Mouse (Mus musculus): ENCODE results near the gene Ilkap.
A peak's percentile ranks its signal among the peaks of the same experiment; 100 is the strongest.

Ilkap gene

DNA sequence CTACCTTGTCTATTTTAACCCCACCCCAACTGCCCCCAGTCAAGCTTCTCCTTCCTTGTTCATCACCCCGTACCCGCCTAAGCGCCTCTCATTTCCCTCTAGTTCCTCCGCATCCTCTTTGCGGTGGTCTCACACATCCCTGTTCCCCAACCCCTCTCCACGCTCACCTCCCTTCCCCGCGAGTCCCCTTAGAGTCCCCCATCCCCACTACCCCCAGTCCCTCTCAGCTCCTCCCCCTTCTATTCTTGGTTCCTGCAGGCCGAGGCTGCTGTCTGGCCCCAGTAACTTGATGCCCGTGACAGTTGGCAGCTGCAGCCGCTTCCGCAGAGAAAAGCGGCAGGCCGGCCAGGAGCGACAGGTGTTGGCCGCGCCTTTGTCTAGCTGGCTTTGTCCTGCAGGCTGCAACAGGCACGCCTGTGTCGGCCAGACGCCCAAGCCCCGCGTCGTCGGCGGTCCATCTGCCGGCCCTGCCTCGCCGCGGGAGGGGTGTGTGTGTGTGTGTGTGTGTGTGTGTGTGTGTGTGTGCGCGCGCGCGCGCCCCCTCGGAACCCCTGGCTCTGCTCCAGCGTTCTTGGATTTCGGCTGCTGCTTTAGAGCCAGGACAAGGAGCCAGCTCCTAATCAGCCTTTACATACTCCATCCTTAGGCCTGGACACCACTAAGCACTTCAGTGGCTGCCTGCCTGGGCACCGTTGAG is 15.4 kb upstream of the Ilkap start, which contains the start of gene Hes6:
TSS of gene Hes6 (minus strand) at position 141 of the 697 bp plus-strand sequence.
- DNase-seq (ENCODE audit: low spot score): no peak

DNA sequence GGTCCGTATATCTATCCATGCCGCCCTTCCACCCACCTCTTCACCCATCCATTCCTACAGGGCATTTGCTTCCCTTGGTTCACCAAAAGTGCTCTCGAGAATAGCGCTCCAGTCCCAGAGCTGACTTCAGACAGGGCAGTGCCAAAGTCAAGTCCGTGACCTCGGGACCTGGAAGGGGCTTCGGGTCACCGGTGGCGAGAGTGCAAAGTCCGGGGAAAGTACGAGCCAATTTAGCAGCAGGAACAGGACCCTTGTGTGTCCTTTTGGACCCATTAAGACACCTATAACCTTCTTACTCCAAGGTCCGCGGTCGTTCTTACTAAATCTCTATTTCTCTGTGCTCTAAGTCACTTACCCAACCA is 14.9 kb upstream of the Ilkap start:
- DNase-seq (ENCODE audit: low spot score): no peak

DNA sequence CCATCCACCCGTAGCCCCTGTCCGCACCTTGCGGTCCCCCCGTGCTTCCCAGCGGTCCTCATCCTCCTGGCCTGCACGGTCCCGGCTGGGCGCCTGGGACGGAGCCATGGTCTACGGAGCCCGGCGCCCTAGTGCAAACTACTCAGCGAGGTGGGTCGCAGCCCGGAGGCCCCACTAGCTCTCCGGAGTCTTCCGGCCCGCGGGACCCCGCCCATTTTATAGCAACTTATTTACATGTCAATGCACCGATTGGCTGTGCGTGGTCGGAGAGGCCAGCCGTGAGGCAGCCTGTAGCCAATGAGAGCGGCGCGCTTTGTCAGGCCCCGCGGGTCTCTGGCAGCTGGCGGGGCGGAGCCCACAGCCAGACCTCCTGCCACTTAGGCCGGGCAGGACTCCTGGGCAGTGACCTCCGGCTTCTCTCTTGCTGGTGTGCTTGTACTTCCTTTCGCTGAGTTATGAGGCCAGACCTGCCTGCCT is 14.5 kb upstream of the Ilkap start:
- peak; percentile 76 for DNase-seq (ENCODE audit: low spot score)

DNA sequence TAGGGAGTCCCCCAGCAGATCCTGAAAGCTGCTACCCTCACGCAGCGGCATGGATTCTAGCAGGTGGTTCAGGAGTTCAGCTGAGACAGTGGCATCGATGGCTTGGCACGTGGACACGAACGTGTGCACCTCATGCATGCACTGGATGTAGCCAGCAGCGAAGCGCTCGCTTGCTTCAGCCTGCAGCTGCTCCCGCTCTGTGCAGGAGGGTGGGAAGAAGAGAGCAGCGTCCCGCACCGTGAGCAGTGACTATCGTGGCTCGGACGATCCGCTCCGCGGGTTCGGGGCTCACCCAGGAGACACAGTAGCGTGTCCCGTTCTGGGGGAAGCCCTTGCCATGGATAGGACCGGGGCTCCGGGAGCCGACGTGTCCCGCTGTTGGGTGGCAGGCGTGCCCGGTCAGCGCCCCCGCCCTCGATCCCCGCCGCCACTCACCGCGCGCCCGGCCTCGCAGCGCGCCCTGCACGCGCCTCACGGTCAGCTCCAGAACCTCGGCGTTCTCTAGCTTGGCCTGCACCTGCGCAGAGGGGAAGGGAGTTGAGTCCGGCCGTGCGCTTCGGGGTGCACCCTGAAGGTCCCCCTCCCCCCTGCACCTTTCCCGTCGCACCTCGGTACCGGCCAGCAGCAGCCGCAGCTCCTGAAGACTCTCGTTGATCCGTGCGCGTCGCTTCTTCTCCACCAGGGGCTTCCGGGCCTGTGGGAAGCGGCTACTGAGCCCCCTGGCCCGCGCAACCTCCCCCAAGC is 13.8 kb upstream of the Ilkap start:
- DNase-seq (ENCODE audit: low spot score): no peak

DNA sequence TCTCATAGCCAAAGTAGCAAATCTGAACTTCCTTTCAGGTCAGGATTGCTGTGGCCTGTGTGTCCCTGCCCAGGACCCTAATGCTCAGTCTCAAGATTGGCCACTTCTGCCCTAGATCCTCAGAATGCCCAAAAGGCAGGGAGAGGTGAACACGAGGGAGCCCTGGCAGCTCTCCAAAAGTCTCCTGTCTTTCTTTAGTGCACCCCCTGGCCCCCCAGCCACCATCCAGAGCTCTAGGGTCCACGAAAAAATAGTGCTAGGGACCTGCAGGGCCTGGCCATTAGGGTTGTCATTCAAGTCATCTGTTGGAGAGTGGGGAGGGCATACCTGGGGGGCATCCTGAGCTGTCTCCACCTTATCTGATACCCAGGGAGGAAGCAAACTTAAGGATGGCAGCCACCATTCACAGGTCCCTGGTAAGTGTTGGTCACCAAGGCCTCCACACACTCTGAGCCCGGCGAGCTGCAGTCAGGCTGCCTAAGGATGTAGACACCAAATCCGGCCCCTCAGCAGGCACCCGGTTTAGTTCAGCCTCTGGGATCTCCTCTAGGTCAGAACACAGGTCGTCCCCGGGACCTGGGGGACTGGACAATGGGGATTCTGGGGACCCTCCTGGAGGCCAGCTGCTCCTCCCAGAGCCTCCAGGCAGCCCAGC is 13.1 kb upstream of the Ilkap start:
- DNase-seq (ENCODE audit: low spot score): no peak

DNA sequence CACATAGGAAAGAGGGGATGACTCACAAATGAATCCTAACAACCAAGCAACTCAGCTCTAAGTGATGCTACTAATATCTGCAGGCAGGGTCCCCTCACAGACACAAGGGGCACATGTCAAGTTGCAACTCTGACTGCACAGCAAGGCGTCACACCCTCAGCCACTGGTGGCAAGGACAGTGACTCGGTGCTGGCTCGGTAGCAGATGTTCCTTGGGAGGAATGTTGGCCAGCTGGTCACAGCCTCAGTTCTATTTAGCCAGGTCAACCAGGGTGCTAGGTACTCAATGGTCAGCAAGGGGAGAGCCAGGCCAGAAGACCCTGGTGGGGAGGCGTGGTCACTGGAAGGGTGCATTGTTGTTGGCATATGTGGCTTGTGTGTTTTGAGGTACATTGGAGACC is 9.2 kb upstream of the Ilkap start:
- no peak for DNase-seq (ENCODE audit: low spot score)

DNA sequence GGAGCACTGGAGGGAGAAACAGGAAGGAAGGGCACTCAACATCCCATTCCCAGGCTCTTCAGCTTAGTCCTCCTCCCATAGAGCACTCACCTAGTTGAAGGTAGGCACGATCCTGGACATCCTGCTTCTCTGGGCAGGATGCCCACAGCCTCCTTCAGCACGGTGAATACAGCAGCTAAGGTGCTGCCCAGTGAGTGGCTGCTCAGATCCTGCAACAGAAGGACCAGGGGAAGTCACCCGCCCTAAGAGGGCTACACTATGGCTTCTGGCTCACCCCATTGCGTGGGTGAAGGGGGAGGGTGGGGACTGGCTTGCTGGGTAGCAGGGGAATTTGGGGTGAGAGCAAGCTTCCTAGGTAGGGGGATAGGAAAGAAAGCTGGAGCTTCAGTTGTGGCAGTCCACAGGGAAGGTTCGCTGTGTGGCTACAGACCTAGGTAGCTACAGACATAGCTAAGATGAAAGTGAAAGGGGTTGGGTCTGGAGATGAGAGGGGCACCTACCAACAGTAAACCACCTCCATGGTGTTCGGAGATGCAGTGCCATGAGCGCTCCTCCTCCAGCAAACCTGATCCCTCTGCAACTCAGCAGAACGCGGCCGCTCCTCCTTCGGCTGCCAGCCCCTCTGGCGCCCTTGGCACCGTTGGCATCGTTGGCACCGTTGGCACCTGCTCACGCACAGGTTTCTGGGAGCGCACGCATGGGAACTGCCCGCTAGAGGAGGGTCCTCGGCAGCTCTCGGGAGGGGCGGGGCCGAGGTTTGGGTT is 7.0 kb upstream of the Ilkap start:
- DNase-seq (ENCODE audit: low spot score): no peak

DNA sequence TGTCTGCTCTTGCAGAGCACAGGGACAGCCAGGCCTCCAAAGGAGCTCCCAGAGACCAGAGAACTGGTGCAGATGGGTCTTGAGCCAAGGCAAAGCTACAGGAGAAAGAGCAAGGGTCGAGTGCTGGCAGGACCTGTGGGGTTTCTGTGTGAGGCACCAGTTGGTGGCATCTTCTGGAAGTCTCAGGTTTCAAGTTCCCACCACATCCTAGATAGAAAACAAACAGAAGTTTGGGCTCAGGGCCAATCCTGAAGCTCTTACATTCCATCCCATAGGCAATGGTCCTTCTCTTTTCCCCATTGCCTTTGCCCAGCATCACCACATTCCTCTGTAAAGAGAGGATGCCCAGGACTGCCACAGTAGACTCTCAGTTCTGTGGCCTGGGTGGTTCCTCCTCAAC is 6.4 kb upstream of the Ilkap start:
- no peak for DNase-seq (ENCODE audit: low spot score)

DNA sequence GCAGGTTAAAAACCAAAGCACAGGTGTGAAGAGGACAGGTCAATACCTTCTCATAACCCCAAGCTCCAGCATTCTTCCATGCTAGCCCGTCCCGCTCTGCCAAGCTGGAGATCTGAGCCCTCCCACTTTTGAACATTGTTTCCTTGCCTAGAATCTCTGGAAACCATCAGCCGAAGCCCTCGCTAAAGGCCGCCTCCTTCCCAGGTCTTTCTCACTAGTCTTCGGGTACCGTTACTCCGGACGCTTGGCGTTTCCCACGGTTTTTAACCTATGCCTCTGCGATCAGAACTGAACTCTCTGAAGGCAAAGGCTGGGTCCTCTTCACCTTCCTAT is 722 bp downstream of the Ilkap start:
- no peak for DNase-seq (ENCODE audit: low spot score)

DNA sequence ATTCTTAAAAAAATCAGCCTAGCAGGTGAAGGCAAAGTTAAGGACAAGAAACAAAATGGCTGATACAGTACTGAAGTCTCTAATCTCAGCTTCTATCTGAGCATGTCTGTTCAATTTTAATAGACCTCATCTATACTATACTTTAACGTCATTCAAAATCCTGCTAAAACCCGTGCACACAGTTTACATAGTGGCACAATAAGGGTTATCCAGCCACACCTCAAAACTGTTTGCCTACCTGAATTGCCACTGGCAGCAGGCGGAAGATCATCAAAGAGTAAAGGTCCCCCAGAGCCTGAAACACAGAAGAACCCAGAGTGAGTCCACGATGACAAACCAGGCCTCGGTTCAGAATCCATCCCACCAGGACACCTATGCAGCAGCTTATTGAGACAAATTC is 8.2 kb downstream of the Ilkap start:
- no peak for DNase-seq (ENCODE audit: low spot score)

DNA sequence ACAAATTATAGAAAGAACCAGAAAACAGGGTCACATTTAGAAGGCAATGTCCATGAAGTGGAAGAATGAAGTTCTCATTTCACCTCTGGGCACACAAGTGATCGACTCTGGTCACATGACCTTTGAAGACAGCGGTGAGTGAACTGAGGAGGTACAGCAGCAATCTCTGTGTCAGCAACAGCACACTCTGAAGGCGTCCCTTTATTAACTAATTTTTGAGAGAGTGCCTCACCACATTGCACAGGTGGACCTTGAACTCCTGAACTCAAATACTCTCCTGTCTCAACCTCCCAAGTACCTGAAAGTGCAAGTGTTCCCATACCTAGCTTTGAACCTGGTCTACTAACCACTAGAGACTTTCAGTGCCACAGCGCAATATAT is 17.5 kb downstream of the Ilkap start:
- no peak for DNase-seq (ENCODE audit: low spot score)

DNA sequence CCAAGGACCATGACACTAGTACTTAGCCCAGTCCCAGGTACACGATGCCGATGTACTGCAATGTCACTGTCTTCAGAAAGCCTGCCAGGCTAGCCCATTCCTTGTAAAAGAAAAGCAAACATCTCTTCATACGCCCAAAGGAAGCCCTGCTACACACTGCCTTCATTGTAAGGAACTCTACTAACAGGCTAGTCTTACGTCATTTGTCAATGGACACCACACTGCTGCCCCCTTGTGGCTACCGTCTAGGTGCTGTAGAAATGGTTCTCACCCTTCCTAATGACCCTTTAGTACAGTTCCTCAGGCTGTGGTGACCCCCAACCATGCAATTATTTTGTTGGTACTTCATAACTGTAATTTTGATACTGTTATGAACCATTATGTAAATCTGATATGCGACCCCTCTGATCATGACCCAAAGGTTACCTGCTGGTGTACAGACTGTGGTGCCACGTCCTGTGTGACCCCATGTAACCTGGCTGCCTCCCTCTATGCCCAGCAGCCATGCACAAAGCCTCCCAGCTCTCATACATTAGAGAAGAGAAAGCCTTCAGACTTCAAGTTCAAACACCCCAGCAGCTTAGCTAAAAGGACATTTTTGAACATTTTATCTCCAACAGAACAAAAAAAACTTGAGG is 18.0 kb downstream of the Ilkap start:
- peak; percentile 55 for DNase-seq (ENCODE audit: low spot score)

DNA sequence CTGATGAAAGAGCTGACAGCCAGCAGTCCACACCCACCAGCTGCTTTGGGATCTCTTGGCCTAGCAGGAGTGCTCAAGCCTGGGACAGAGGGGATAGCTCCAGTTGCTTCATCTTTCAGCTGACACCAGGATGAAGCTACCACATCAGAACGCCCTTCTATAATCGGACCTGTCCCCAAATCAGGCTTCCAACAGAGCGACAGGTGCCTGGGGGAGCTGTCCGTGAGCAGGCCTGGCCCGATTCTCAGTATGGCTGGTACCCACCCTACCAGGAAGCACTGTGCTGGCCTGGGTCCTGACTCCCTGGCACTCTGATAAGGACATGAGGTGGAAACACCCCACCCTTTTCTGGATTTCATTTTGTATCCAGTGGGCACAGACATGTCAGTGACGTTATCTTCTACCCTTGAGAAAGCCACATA is 25.2 kb downstream of the Ilkap start:
- no peak for DNase-seq (ENCODE audit: low spot score)

DNA sequence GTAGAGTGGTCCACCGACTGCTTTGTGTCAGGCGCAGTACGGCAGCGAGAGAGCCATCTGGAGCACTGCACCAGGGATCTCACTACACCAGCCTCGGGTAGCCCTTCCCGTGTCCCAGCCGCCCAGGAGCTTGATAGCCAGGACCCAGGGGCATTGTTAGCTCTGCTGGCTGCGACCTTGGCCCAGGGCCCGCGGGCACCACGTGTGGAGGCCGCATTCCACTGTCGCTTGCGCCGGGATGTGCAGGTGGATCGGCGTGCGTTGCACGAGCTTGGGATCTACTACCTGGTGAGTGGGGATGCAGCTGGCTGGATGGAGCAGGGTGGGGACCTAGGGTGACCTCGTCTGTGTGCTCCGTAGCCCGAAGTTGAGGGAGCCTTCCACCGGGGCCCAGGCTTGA is 28.6 kb downstream of the Ilkap start:
- no peak for DNase-seq (ENCODE audit: low spot score)

DNA sequence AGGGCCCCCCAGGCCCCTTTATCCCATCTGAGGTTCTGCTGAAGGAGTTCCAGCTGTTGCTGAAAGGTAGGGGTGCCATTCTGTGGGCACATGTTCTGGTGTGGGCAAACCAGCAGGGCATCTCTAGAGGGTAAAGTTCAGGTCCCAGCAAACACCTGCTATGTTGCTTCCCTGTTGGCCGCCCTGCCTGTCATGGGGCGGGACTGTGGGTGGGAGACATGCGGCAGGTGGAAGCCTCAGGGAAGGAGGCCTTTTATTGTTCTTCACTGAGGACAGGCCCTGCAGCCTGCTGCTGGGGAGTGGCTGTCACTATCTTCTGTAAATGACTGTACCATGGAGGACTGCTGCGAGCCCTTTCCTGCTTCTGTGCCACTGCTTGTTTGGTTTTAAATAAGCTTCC is 29.2 kb downstream of the Ilkap start:
- DNase-seq (ENCODE audit: low spot score): no peak

DNA sequence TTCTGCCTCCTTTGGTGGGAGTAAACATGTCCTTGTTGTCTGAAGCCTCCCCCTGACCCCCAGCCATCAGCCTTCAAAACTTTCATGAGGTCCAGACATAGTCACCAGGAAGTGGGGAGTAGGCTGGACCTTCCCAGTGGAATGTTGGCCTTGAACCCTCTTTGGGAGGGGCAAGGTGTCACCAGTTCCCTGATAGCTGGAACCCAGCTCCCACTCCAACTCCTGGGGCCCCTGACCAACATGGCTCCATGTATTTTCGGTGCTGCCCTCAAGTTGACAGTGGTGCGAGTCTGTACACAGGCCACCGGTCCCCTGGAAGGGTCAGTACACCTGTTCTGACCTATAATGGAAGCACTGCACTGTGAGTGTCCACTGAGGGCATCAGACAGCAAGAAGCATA is 31.3 kb downstream of the Ilkap start:
- no peak for DNase-seq (ENCODE audit: low spot score)

DNA sequence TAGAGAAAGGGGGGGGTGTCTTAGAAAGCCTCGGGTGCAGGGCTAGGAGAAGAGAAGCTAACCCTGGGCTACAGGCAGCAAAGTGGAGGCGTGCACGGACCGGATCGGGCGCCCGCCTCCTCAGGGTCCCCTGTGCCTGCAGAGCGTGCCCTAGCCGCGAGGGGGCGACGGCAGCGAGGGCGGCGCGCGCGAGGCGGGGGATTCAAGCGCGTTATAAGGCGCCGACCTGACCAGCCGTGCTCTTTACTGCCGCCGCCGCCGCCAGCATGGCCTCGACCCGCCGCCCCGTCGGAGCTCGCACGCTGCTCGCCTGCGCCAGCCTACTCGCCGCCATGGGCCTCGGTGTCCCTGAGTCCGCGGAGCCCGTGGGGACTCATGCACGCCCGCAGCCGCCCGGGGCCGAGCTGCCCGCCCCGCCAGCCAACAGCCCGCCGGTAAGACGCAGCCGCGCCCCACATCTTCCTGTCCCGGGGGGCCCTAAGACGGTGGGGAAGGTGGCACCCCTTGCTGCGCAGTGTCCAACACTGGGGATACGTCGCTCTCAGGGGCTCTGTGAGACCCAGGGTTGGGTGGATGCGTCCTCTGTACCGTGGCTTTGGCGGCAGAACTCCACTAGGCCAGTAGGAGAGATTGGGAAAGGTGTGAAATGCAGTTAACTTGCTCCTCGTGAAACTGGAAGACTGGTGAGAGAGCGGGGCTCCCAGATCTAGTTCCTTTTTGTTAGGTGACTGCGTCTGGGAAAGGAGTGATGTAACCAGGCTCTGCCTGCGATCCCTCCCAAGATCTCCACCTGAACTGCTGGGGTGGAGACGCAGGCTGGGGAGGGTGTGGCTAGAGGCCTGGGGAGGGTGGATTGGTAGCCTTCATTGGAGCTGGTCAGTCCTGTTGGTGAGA is 32.2 kb downstream of the Ilkap start, which contains the start of gene Erfe:
TSS of gene Erfe (plus strand) at position 216 of the 894 bp plus-strand sequence.
- no peak for DNase-seq (ENCODE audit: low spot score)

DNA sequence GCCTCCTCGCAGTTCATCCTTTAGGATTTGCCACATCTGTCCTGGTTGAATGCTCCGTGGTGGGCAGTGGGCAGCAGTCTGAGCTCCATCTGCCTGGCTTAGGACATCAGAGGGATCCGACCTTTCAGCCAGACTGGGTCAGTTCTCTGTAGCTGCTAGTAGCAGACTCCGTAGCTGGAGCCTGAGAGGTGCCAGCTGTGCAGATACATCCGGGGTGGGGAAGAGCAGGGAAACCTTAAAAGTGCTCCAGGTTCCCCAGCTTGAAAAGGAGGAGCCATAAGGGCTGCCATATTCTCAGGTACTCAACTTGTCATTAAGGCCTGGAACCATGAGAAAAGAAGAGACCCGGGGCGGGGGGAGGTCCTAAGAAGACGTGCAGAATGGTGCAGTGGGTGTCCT is 32.8 kb downstream of the Ilkap start:
- no peak for DNase-seq (ENCODE audit: low spot score)

DNA sequence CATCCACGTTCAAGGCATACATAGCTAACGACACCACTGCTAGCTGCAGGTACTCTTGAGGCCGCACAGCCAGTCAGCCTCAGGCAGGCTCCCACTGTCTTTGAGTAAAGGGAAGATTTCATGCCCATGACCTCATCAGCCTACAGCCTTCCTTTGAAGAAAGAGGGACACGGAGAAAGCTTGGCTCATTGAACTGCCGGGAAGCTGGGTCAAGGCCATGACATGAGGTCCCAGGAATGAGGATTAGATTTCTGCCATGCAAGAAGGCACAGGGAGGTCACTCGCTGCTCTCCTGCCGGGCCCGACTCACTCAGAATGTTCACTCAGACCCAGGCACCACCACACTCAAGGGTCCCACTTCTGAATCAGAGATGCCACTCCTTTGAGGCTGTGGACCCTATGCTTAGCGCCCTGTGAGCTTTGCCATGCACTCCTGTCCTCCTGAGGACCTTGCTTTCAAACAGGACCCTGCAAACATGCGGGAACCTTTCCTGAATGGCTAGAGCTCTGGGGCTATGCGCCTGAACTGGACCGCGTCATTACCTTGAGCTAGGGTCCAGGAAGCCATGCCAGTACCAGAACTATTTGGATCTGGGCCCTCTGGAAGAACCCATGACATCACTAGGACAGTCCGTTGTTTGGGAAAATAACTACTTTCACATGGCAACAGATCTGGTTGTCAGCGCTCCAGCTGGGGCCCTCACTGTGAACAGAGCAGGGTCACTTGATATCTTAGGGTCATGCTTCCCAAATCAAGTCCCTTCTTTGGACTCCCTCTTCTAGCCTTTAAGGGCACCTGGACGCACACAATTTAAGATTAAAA is 33.6 kb downstream of the Ilkap start:
- DNase-seq (ENCODE audit: low spot score): no peak

DNA sequence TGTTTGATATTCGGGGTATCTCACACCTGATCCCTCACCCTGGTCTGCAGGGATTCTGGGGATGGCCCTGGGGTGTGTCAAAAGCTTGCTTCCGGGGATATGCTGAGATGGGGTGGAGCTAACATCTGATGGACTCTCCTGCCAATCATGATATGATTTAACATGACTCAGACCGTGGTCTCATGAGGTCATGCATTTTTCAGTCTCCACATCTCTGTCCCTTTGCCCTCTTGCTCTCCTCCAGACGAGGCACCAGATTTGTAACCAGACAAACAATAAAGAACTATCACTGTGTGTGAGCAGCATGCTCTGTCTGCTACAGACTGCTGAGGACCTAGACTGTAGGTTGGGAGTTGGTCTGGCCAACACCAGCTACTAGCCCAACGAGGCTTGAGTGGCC is 36.5 kb downstream of the Ilkap start:
- no peak for DNase-seq (ENCODE audit: low spot score)
